Mouse (Mus musculus) midbrain, embryonic 12.5 days (tissue): ENCODE measurements around the gene Gm45021. TPM values are rescaled to one million over a fixed set of nuclear protein-coding genes. Genes with fewer than 3 reads are reported as not detected.

Source experiments
- ATAC-seq: fragments of 200-750 bp; cut with Nextera tagmentation; 2 replicates; pipeline ENCODE4 v1.8.0; 2017; ENCODE audit warnings: low read depth, moderate TSS enrichment, moderate library complexity; ENCODE audit not compliant: low FRiP score
- H3K27ac ChIP-seq: fragments of 300-500 bp; sonication (generic); replicated peaks from 2 replicates; pipeline ENCODE4 v1.5.1; 2016; ENCODE audit warnings: mild to moderate bottlenecking
- H3K27me3 ChIP-seq: fragments of 300-500 bp; sonication (generic); 2 replicates; pipeline ENCODE4 v1.6.1; 2016; ENCODE audit warnings: mild to moderate bottlenecking
- H3K36me3 ChIP-seq: fragments of 300-500 bp; sonication (generic); 2 replicates; pipeline ENCODE4 v1.6.1; 2016
- H3K4me1 ChIP-seq: fragments of 300-500 bp; sonication (generic); 2 replicates; pipeline ENCODE4 v1.6.1; 2016
- H3K4me2 ChIP-seq: fragments of 300-500 bp; sonication (generic); replicated peaks from 2 replicates; pipeline ENCODE4 v1.6.1; 2016; ENCODE audit warnings: mild to moderate bottlenecking, moderate library complexity
- H3K4me3 ChIP-seq: fragments of 300-500 bp; sonication (generic); 2 replicates; pipeline ENCODE4 v1.5.1; 2016; ENCODE audit warnings: mild to moderate bottlenecking
- H3K9ac ChIP-seq: fragments of 300-500 bp; sonication (generic); replicated peaks from 2 replicates; pipeline ENCODE4 v1.6.1; 2016; ENCODE audit warnings: mild to moderate bottlenecking, moderate library complexity
- H3K9me3 ChIP-seq: fragments of 300-500 bp; sonication (generic); 2 replicates; pipeline ENCODE4 v1.6.1; 2016; ENCODE audit warnings: mild to moderate bottlenecking
- WGBS: fragments of 180-500 bp; shearing (Covaris S2); methylation state at CpG from one replicate; pipeline ENCODE4 v1.1.7; 2016; 5-methylcytosine and 5-hydroxymethylcytosine counted together
- polyA plus RNA-seq: library from polyadenylated mRNA; unstranded; fragments of >200 nt; fragmentation: Nextera tagmentation; extraction: Ambion mirVana; gene quantifications from 2 replicates; pipeline ENCODE4 v1.2.1, GENCODE M21; 2016

Gm45021 gene
- not detected in 2 replicates for polyA plus RNA-seq

DNA sequence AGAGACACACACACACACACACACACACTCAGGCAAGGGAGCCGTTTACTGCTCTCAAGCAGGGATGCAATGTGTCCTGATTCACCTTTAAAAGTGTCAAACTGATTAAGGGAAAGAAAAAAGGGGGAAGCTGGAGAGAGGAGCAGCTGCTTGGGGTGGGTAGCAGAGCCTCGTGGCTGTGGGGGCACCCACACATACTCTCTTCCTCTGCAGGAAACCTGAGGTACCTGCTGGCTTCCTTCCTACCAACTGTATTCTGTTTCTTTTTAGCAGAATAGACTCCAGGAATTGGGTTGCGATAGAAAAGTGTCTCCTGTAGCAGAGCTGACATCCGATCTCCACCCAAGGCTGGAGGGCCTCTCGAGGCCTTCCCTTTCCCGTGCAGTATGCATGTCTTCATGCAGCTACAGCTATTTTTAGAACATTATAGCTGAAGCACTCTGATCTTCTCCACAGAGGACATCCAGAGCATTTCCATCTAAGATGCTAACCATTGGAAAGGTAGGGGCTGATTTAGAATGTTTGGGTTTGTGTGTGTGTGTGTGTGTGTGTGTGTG is at the start of gene Gm45021:
TSS of gene Gm45021 (plus strand) at position 417 of the 557 bp plus-strand sequence.
- no peak within 1 kb of the TSS for H3K4me2 ChIP-seq
- no peaks in the 10 kb centered on the region for H3K9me3 ChIP-seq

GRCm38 (mm10) chr6:48539860-48540259 is 49.5 kb upstream of the Gm45021 start:
- peaks cover 24% of the 10 kb centered on the region for H3K36me3 ChIP-seq
- H3K9ac ChIP-seq: no peak overlapping the region
- H3K4me1 ChIP-seq: peaks cover 21% of the 10 kb centered on the region
- no peak overlapping the region for H3K27ac ChIP-seq
- no peak overlapping the region for H3K4me2 ChIP-seq
- WGBS: 87% methylated on average over 5 of the region's 5 CpGs
- ATAC-seq: no peak
- no peaks in the 10 kb centered on the region for H3K9me3 ChIP-seq
- H3K27me3 ChIP-seq: peaks cover 3% of the 10 kb centered on the region; the same call in 1 of the 2 replicates
- H3K4me3 ChIP-seq: no peak overlapping the region

More for the DNA sequence above, at the start of gene Gm45021:
- H3K36me3 ChIP-seq: no peaks in the 10 kb centered on the region
- 72% methylated on average over 6 of the region's 6 CpGs for WGBS
- no peak within 1 kb of the TSS for H3K4me3 ChIP-seq
- H3K9ac ChIP-seq: no peak within 1 kb of the TSS
- H3K27ac ChIP-seq: no peak within 1 kb of the TSS
- H3K27me3 ChIP-seq: no peaks in the 10 kb centered on the region
- 0 out of 2 replicates have a peak, but pooled peaks cover 6% of the 10 kb centered on the region for H3K4me1 ChIP-seq
- ATAC-seq: no peak

- 83% methylated on average over 3 of the region's 3 CpGs for WGBS
- H3K4me1 ChIP-seq: peaks cover 21% of the 10 kb centered on the region
- ATAC-seq: no peak
Measured at GRCm38 (mm10) chr6:48540721-48541120, 48.7 kb upstream of the Gm45021 start.

DNA sequence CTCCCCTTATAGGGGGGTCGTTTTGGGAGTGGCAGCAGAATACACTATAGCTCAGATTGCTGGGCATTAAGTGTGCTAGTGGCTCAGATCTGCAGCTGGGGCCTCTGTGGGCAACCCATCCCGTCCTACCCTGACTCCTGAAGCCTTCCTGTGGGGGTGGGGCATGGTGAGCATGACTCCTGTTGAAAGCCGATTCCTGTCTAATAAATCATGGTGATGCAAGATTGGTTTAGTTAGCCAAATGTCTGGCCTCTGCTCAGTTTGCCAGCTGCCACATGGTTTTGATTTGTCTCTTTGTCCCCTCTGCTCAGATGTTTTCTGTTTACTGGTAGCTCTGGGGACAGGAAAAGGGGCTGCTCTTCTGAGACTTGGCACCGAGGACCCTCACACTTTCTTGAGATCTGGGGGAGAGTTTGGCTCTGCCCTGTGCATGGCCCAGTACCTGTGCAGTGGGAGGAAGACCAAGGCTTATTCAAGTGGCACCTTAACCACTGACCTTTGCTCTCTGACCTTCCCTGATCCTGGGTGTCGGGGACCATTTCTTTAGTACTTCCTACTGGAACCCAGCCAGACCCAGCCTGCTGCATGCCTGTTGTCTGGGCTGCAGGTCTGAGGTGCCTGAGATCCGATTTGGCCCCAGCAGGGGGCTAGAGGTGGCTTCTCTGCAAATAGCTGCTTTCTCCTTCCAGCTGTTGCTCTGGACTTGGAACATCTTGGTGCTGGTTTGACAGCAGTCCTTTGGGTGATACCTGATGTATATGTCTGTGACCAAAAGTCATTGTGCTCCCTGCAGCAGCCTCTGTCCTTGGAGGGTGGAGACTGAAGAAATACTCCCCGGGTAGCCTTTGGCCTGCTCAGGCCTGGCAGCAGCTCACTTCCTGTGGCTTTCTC is 47.6 kb upstream of the Gm45021 start:
- Histone ChIP-seq H3K27me3 (no peaks in the 10 kb centered on the region), H3K4me3 (no peak overlapping the region), H3K9ac (no peak overlapping the region), H3K36me3 (peaks cover 24% of the 10 kb centered on the region), H3K4me2 (no peak overlapping the region), H3K4me1 (peaks cover 19% of the 10 kb centered on the region), H3K27ac (no peak overlapping the region), H3K9me3 (no peaks in the 10 kb centered on the region)
- ATAC-seq: no peak
- WGBS: 70% methylated on average over 7 of the region's 7 CpGs

More at GRCm38 (mm10) chr6:48540721-48541120, 48.7 kb upstream of the Gm45021 start:
- Histone ChIP-seq H3K4me2 (no peak overlapping the region), H3K9ac (no peak overlapping the region), H3K9me3 (no peaks in the 10 kb centered on the region), H3K4me3 (no peak overlapping the region), H3K27ac (no peak overlapping the region), H3K36me3 (peaks cover 24% of the 10 kb centered on the region), H3K27me3 (0 out of 2 replicates have a peak, but pooled peaks cover 3% of the 10 kb centered on the region)

DNA sequence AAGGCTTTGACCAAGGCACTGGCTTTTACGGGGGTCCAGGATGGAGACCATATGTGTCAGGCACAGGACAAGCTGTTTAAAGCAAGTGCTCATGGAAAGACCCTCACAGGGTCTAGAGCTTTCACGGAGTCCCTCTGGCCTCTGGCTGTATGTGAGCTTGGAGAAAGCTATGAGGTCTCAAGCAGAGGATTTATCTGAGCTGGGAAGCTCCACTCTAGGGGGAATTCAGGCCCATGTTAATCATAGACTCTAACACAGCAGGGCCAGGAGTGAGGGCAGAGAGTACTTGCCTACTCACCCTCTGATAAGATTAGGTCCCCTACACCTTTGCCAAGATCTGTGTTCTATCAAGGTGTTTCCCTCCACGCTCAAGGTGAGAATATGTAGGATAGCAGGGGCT is 46.8 kb upstream of the Gm45021 start:
- Histone ChIP-seq H3K4me1 (peaks cover 15% of the 10 kb centered on the region), H3K4me2 (no peak overlapping the region), H3K27ac (no peak overlapping the region), H3K9me3 (no peaks in the 10 kb centered on the region), H3K9ac (no peak overlapping the region), H3K36me3 (peaks cover 24% of the 10 kb centered on the region), H3K4me3 (no peak overlapping the region), H3K27me3 (no peaks in the 10 kb centered on the region)
- 93% methylated on average over 3 of the region's 3 CpGs for WGBS
- ATAC-seq: no peak

DNA sequence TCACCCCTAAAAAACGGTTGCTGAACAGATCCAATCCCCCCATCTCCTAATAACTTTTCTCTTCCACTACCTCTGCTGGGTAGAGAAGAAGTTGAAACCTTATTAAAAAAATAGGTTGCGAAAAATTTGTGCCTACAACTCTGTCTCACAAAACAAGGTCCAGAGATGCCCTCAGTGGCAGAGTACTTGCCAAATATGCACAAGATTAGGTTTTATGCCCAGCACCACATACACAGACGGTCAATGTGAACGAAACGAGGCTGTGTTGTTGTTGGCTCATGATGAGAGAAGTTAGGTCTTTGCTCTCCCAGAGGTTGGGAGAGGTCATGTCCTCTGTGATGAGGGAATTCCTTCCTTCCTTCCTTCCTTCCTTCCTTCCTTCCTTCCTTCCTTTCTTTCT is 44.2 kb upstream of the Gm45021 start:
- no peak overlapping the region for H3K9ac ChIP-seq
- 79% methylated on average over 5 of the region's 5 CpGs for WGBS

GRCm38 (mm10) chr6:48546271-48546670 is 43.1 kb upstream of the Gm45021 start:
- Histone ChIP-seq H3K9ac (no peak overlapping the region), H3K36me3 (peaks cover 12% of the 10 kb centered on the region), H3K9me3 (no peaks in the 10 kb centered on the region), H3K4me2 (no peak overlapping the region), H3K4me3 (no peak overlapping the region), H3K27me3 (no peaks in the 10 kb centered on the region; the same call in 1 of the 2 replicates), H3K4me1 (no peaks in the 10 kb centered on the region), H3K27ac (no peak overlapping the region)
- 61% methylated on average over 1 of the region's 1 CpGs for whole genome bisulfite sequencing
- no peak for ATAC-seq

More for the DNA sequence above, 44.2 kb upstream of the Gm45021 start:
- no peak overlapping the region for H3K4me3 ChIP-seq
- no peak for ATAC-seq
- H3K4me2 ChIP-seq: no peak overlapping the region
- peaks cover 22% of the 10 kb centered on the region for H3K36me3 ChIP-seq
- no peaks in the 10 kb centered on the region for H3K9me3 ChIP-seq
- no peak overlapping the region for H3K27ac ChIP-seq
- no peaks in the 10 kb centered on the region for H3K4me1 ChIP-seq
- H3K27me3 ChIP-seq: no peaks in the 10 kb centered on the region; the same call in 1 of the 2 replicates

DNA sequence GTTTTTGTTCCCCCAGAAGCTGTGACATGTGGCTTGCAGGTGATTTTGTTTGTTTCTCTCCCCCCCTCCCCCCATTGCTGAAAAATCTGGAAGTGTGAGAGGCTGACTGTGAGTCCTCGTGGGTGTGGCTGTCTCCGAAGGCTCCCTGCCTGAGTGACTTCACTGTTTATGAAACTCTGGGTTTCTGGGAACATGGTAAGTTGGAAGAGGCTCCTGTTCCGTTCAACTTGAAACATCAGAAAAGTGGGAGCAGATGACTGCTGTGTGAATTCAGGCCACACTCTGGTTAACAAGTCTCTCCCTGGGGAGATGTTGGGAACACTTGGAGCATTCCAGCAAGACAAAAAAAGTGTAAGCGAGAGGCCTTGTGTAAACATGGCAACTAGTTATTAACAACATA is 42.6 kb upstream of the Gm45021 start:
- Histone ChIP-seq H3K27me3 (no peaks in the 10 kb centered on the region; the same call in 1 of the 2 replicates), H3K4me2 (no peak overlapping the region), H3K4me1 (no peaks in the 10 kb centered on the region), H3K27ac (no peak overlapping the region), H3K36me3 (peaks cover 6% of the 10 kb centered on the region), H3K9ac (no peak overlapping the region), H3K9me3 (no peaks in the 10 kb centered on the region), H3K4me3 (no peak overlapping the region)
- WGBS: 74% methylated on average over 4 of the region's 4 CpGs
- no peak for ATAC-seq

- H3K27me3 ChIP-seq: no peaks in the 10 kb centered on the region; the same call in none of the 2 replicates
- H3K4me1 ChIP-seq: no peaks in the 10 kb centered on the region
- 87% methylated on average over 6 of the region's 6 CpGs for WGBS
- H3K4me2 ChIP-seq: no peak overlapping the region
- no peak overlapping the region for H3K9ac ChIP-seq
- H3K4me3 ChIP-seq: no peak overlapping the region
- H3K27ac ChIP-seq: no peak overlapping the region
- H3K36me3 ChIP-seq: no peaks in the 10 kb centered on the region
- no peaks in the 10 kb centered on the region for H3K9me3 ChIP-seq
- no peak for ATAC-seq
Measured at GRCm38 (mm10) chr6:48548314-48548713, 41.1 kb upstream of the Gm45021 start.

DNA sequence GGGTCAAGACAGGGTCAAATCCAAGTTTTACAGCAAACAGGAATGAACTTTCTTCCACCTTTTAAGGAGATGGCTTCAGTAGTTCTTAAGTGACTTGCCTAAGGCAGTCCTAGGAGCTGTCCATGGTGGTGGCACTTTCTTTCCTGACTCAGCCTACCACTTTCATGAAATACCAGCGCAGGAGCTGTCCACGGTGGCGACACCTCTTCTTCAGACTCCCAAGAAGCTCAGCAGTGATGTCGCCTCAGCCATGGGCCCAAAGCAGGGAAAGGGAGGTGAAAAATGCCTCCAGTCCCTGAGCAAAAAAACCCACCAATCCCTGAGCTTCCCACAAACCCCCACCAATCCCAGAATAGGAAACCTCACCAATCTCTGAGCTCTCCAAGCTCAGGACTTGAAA is 36.5 kb upstream of the Gm45021 start:
- Histone ChIP-seq H3K27me3 (no peaks in the 10 kb centered on the region; the same call in none of the 2 replicates), H3K27ac (no peak overlapping the region), H3K4me3 (no peak overlapping the region), H3K4me1 (peaks cover 18% of the 10 kb centered on the region), H3K4me2 (no peak overlapping the region), H3K9ac (no peak overlapping the region), H3K36me3 (peaks cover 12% of the 10 kb centered on the region; the same call in 1 of the 2 replicates), H3K9me3 (no peaks in the 10 kb centered on the region)
- 66% methylated on average over 4 of the region's 4 CpGs for WGBS
- no peak for ATAC-seq

DNA sequence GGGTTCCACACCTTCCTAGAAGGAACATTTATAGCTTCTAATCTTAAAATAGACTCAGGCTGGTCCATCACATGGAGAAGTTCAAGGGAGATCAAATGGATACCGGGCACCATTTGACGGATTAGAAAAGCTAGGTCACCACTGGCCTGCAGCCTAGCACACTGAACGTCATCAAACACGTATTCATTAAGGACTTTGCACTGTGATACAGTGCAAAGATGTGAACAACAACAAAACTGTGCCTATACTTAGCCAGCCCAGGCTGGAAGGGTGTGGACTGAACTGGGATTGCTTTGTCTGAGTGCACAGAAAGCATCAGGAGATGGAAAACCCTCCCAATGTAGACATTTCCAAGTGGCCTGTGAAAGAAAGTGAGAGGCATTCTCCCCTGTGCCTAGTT is 35.6 kb upstream of the Gm45021 start:
- ATAC-seq: no peak
- H3K9ac ChIP-seq: peak overlapping the region; percentile 74
- H3K4me3 ChIP-seq: peak overlapping the region; percentile 45
- H3K27ac ChIP-seq: peak overlapping the region; percentile 94
- H3K27me3 ChIP-seq: no peaks in the 10 kb centered on the region; the same call in 1 of the 2 replicates
- H3K36me3 ChIP-seq: peaks cover 18% of the 10 kb centered on the region; the same call in 1 of the 2 replicates
- H3K4me1 ChIP-seq: peaks cover 18% of the 10 kb centered on the region
- H3K9me3 ChIP-seq: no peaks in the 10 kb centered on the region
- 81% methylated on average over 4 of the region's 4 CpGs for WGBS
- H3K4me2 ChIP-seq: peak overlapping the region; percentile 69
